In genomic region chr13:89881281-89881680, GRCm38 (mm10) we compare ENCODE assay signal across 17 mouse cellular contexts.
DNase-seq lines count a peak whose midpoint lies in the region; ATAC-seq lines count a peak whose summit lies in the region.
"Had no signal": no experiment of that assay in that cellular context is flagged by ENCODE, and none has a peak within 500 bp of the region (broad histone marks: within the 10 kb centered on the region; RNA-seq: fewer than 3 reads in every experiment).

No protein-coding gene starts in this region.

- H3K9ac ChIP-seq in forebrain, embryonic 15.5 days (replicated peaks) = no peak overlapping the region
- H3K9ac ChIP-seq: embryonic facial prominence, embryonic 12.5 days; heart, embryonic 13.5 days; neural tube, embryonic 12.5 days had no signal

- ATAC-seq in forebrain, embryonic 15.5 days (replicated peaks) = peak; percentile 75
- no peak for ATAC-seq in granulocyte monocyte progenitor cell, adult 5-6 weeks (replicated peaks; ENCODE audit: poor library complexity, severe bottlenecking)
- ATAC-seq: activated CD4-positive, CD25-positive, alpha-beta regulatory T cell, adult 4 months; lung, postnatal 0 days had no signal

- no peaks in the 10 kb centered on the region for H3K9me3 ChIP-seq in forebrain, embryonic 15.5 days
- H3K9me3 ChIP-seq: embryonic facial prominence, embryonic 12.5 days; heart, embryonic 13.5 days; neural tube, embryonic 12.5 days had no signal

- H3K36me3 ChIP-seq in forebrain, embryonic 15.5 days = no peaks in the 10 kb centered on the region
- H3K36me3 ChIP-seq: embryonic facial prominence, embryonic 12.5 days; heart, embryonic 13.5 days; neural tube, embryonic 12.5 days had no signal

- H3K4me1 ChIP-seq in forebrain, embryonic 15.5 days = peaks cover 31% of the 10 kb centered on the region
- H3K4me1 ChIP-seq: embryonic facial prominence, embryonic 12.5 days; heart, embryonic 13.5 days had no signal

- H3K4me3 ChIP-seq in forebrain, embryonic 15.5 days = no peak overlapping the region
- H3K4me3 ChIP-seq: embryonic facial prominence, embryonic 12.5 days; heart, embryonic 13.5 days; layer of hippocampus, adult 2 months; neural tube, embryonic 12.5 days had no signal

- peak overlapping the region; percentile 77 for H3K27ac ChIP-seq in forebrain, embryonic 15.5 days (replicated peaks)
- H3K27ac ChIP-seq: embryonic facial prominence, embryonic 12.5 days; heart, embryonic 13.5 days; layer of hippocampus, adult 2 months; neural tube, embryonic 12.5 days had no signal

- intact Hi-C loops in heart, postnatal 10 days (cut with DNase I) = no loop called here

- peak; percentile 73 for DNase-seq in heart, adult 11 months
- no peak for DNase-seq in heart, postnatal 10 days
- peak; percentile 8 to 20 for DNase-seq in right cerebral cortex, adult 2 months (ENCODE audit: low spot score in 2 of 2)
- DNase-seq in right cerebral cortex, postnatal 36 days (ENCODE audit: low spot score in 2 of 2) = no peak
- peak; percentile 88 for DNase-seq in retina, postnatal 1 day
- no peak for DNase-seq in urinary bladder, postnatal 14 days (ENCODE audit: low spot score)
- DNase-seq: cerebellum, adult 11-12 months; gastrocnemius, postnatal 25 days; kidney, adult 8-10 months had no signal

- no peak overlapping the region for H3K4me2 ChIP-seq in forebrain, embryonic 15.5 days (replicated peaks)
- H3K4me2 ChIP-seq: embryonic facial prominence, embryonic 12.5 days; heart, embryonic 13.5 days; neural tube, embryonic 12.5 days had no signal

- H3K27me3 ChIP-seq in forebrain, embryonic 15.5 days = no peaks in the 10 kb centered on the region
- H3K27me3 ChIP-seq: embryonic facial prominence, embryonic 12.5 days; heart, embryonic 13.5 days; neural tube, embryonic 12.5 days had no signal

- 9% methylated on average over 2 of the region's 2 CpGs for WGBS in forebrain, embryonic 15.5 days

Comparison
In these comparisons a context has a peak if more than half of its experiments do, and no peak if none do; other contexts are left out.
1. DNase-seq: peak in heart, adult 11 months (single experiment), right cerebral cortex, adult 2 months (2 of 2) and retina, postnatal 1 day (single experiment); none in heart, postnatal 10 days (0 of 2), right cerebral cortex, postnatal 36 days (0 of 2) and urinary bladder, postnatal 14 days (single experiment).